Mouse (Mus musculus): ENCODE data around the gene Zfp704.

- TF ChIP-seq CTCF (IDR thresholded peaks at IDR 0.05; ENCODE audit: extremely low read depth, insufficient read depth, low read length) = no peak
- TF ChIP-seq POLR2A (IDR thresholded peaks at IDR 0.05; ENCODE audit: extremely low read depth, insufficient read depth, low read length) = no peak
Observed at GRCm38 (mm10) chr3:9600577-9600976, 9.3 kb downstream of the Zfp704 start.

All from cortical plate, adult 2 months (tissue).